Mouse (Mus musculus): ENCODE results near the gene Rasal2. TPM values are rescaled to one million over a fixed set of nuclear protein-coding genes. Genes with fewer than 3 reads are reported as not detected.

Rasal2 gene
- polyA plus RNA-seq, 1 experiment = 1.3 TPM

- Histone ChIP-seq H3K36me3 (ENCODE audit: control insufficient read depth, insufficient read depth, low read length) (no peaks in the 10 kb centered on the region), H3K4me3 (ENCODE audit: control insufficient read depth, insufficient read depth, low read length) (no peak overlapping the region), H3K27ac (ENCODE audit: control insufficient read depth, insufficient read depth, low read length) (no peak overlapping the region), H3K27me3 (ENCODE audit: control insufficient read depth, insufficient read depth, low read length) (no peaks in the 10 kb centered on the region), H3K4me1 (replicated peaks; ENCODE audit: control insufficient read depth, insufficient read depth, low read length) (peaks cover 4% of the 10 kb centered on the region; the same call in 1 of the 2 replicates)
- no peak for TF ChIP-seq POLR2A (IDR thresholded peaks at IDR 0.05; ENCODE audit: control insufficient read depth, extremely low read depth, insufficient read depth, low read length, poor library complexity)
- TF ChIP-seq CTCF (IDR thresholded peaks at IDR 0.05; ENCODE audit: borderline replicate concordance, control insufficient read depth, extremely low read depth, insufficient read depth, low read length, poor library complexity) = no peak
- DNase-seq = no peak
- 96% methylated on average over 4 of the region's 4 CpGs for WGBS
These were observed 15.2 kb upstream of the Rasal2 start for GRCm38 (mm10) chr1:157427604-157428003.

- TF ChIP-seq POLR2A (IDR thresholded peaks at IDR 0.05; ENCODE audit: control insufficient read depth, extremely low read depth, insufficient read depth, low read length, poor library complexity) (no peak), CTCF (IDR thresholded peaks at IDR 0.05; ENCODE audit: borderline replicate concordance, control insufficient read depth, extremely low read depth, insufficient read depth, low read length, poor library complexity) (no peak)
- 72% methylated on average over 1 of the region's 1 CpGs for WGBS
- no peaks in the 10 kb centered on the region for H3K36me3 ChIP-seq (ENCODE audit: control insufficient read depth, insufficient read depth, low read length)
- no peak overlapping the region for H3K27ac ChIP-seq (ENCODE audit: control insufficient read depth, insufficient read depth, low read length)
- no peak for DNase-seq
- no peak overlapping the region for H3K4me3 ChIP-seq (ENCODE audit: control insufficient read depth, insufficient read depth, low read length)
- H3K4me1 ChIP-seq (replicated peaks; ENCODE audit: control insufficient read depth, insufficient read depth, low read length) = peaks cover 4% of the 10 kb centered on the region; the same call in 1 of the 2 replicates
- H3K27me3 ChIP-seq (ENCODE audit: control insufficient read depth, insufficient read depth, low read length) = no peaks in the 10 kb centered on the region
These were observed 14.5 kb upstream of the Rasal2 start for GRCm38 (mm10) chr1:157426933-157427332.

- 4% methylated on average over 8 of the region's 8 CpGs for WGBS
- no peaks in the 10 kb centered on the region for H3K27me3 ChIP-seq (ENCODE audit: control insufficient read depth, insufficient read depth, low read length)
- DNase-seq = no peak
These were observed 13.5 kb upstream of the Rasal2 start for GRCm38 (mm10) chr1:157425741-157426427.

GRCm38 (mm10) chr1:157417861-157418260, 5.5 kb upstream of the Rasal2 start:
- Histone ChIP-seq H3K36me3 (ENCODE audit: control insufficient read depth, insufficient read depth, low read length) (no peaks in the 10 kb centered on the region), H3K27ac (ENCODE audit: control insufficient read depth, insufficient read depth, low read length) (no peak overlapping the region), H3K27me3 (ENCODE audit: control insufficient read depth, insufficient read depth, low read length) (no peaks in the 10 kb centered on the region), H3K4me3 (ENCODE audit: control insufficient read depth, insufficient read depth, low read length) (no peak overlapping the region), H3K4me1 (replicated peaks; ENCODE audit: control insufficient read depth, insufficient read depth, low read length) (peaks cover 1% of the 10 kb centered on the region; the same call in 1 of the 2 replicates)
- no peak for DNase-seq
- WGBS = 85% methylated on average over 7 of the region's 7 CpGs
- TF ChIP-seq CTCF (IDR thresholded peaks at IDR 0.05; ENCODE audit: borderline replicate concordance, control insufficient read depth, extremely low read depth, insufficient read depth, low read length, poor library complexity) (no peak), POLR2A (IDR thresholded peaks at IDR 0.05; ENCODE audit: control insufficient read depth, extremely low read depth, insufficient read depth, low read length, poor library complexity) (no peak)

More at GRCm38 (mm10) chr1:157425741-157426427, 13.5 kb upstream of the Rasal2 start:
- H3K4me1 ChIP-seq (replicated peaks; ENCODE audit: control insufficient read depth, insufficient read depth, low read length) = peaks cover 4% of the 10 kb centered on the region; the same call in 1 of the 2 replicates
- no peak overlapping the region for H3K4me3 ChIP-seq (ENCODE audit: control insufficient read depth, insufficient read depth, low read length)
- no peaks in the 10 kb centered on the region for H3K36me3 ChIP-seq (ENCODE audit: control insufficient read depth, insufficient read depth, low read length)
- no peak overlapping the region for H3K27ac ChIP-seq (ENCODE audit: control insufficient read depth, insufficient read depth, low read length)
- TF ChIP-seq CTCF (IDR thresholded peaks at IDR 0.05; ENCODE audit: borderline replicate concordance, control insufficient read depth, extremely low read depth, insufficient read depth, low read length, poor library complexity) (no peak), POLR2A (IDR thresholded peaks at IDR 0.05; ENCODE audit: control insufficient read depth, extremely low read depth, insufficient read depth, low read length, poor library complexity) (no peak)

GRCm38 (mm10) chr1:157417414-157417813, 5.0 kb upstream of the Rasal2 start:
- no peaks in the 10 kb centered on the region for H3K27me3 ChIP-seq (ENCODE audit: control insufficient read depth, insufficient read depth, low read length)
- 51% methylated on average over 3 of the region's 3 CpGs for WGBS
- peaks cover 4% of the 10 kb centered on the region; the same call in 1 of the 2 replicates for H3K4me1 ChIP-seq (replicated peaks; ENCODE audit: control insufficient read depth, insufficient read depth, low read length)
- no peak overlapping the region for H3K4me3 ChIP-seq (ENCODE audit: control insufficient read depth, insufficient read depth, low read length)
- TF ChIP-seq POLR2A (IDR thresholded peaks at IDR 0.05; ENCODE audit: control insufficient read depth, extremely low read depth, insufficient read depth, low read length, poor library complexity) = no peak
- no peak for TF ChIP-seq CTCF (IDR thresholded peaks at IDR 0.05; ENCODE audit: borderline replicate concordance, control insufficient read depth, extremely low read depth, insufficient read depth, low read length, poor library complexity)
- no peak overlapping the region for H3K27ac ChIP-seq (ENCODE audit: control insufficient read depth, insufficient read depth, low read length)
- H3K36me3 ChIP-seq (ENCODE audit: control insufficient read depth, insufficient read depth, low read length) = no peaks in the 10 kb centered on the region
- DNase-seq = no peak

GRCm38 (mm10) chr1:157416628-157417027, 4.2 kb upstream of the Rasal2 start:
- no peaks in the 10 kb centered on the region for H3K36me3 ChIP-seq (ENCODE audit: control insufficient read depth, insufficient read depth, low read length)
- no peak overlapping the region for H3K4me3 ChIP-seq (ENCODE audit: control insufficient read depth, insufficient read depth, low read length)
- H3K27me3 ChIP-seq (ENCODE audit: control insufficient read depth, insufficient read depth, low read length) = peaks cover 7% of the 10 kb centered on the region
- TF ChIP-seq POLR2A (IDR thresholded peaks at IDR 0.05; ENCODE audit: control insufficient read depth, extremely low read depth, insufficient read depth, low read length, poor library complexity) (no peak), CTCF (IDR thresholded peaks at IDR 0.05; ENCODE audit: borderline replicate concordance, control insufficient read depth, extremely low read depth, insufficient read depth, low read length, poor library complexity) (no peak)
- peaks cover 8% of the 10 kb centered on the region for H3K4me1 ChIP-seq (replicated peaks; ENCODE audit: control insufficient read depth, insufficient read depth, low read length)
- 96% methylated on average over 2 of the region's 2 CpGs for WGBS
- no peak for DNase-seq
- H3K27ac ChIP-seq (ENCODE audit: control insufficient read depth, insufficient read depth, low read length) = no peak overlapping the region

Data from thymus, adult 2 months (tissue).